Mouse (Mus musculus) MEL (cell line): ENCODE measurements around the gene 1700029I15Rik. TPM values are rescaled to one million over a fixed set of nuclear protein-coding genes. Genes with fewer than 3 reads are reported as not detected.

Experiments used
- DNase-seq: peaks from one replicate; pipeline ENCODE4 v3.0.0; 2011; ENCODE audit warnings: low read depth, low spot score
- H3K27ac ChIP-seq: 2 replicates; pipeline ENCODE4 v1.5.1; 2012; ENCODE audit warnings: low read depth, mild to moderate bottlenecking, control low read depth, low read length, moderate library complexity; ENCODE audit not compliant: control insufficient read depth
- H3K27me3 ChIP-seq, 2 experiments: fragments of 150-350 bp in 1 of 2; sonication (generic) in 1 of 2; 2 replicates each; pipeline ENCODE4 v1.6.1; 2012; ENCODE audit warnings: low read length in 2 of 2, mild to moderate bottlenecking in 2 of 2, improper control_type of control experiment in 1 of 2, moderate library complexity in 1 of 2; ENCODE audit not compliant: insufficient read depth in 2 of 2, control insufficient read depth in 1 of 2
- H3K36me3 ChIP-seq, 2 experiments: 2 replicates each; pipeline ENCODE4 v1.6.1; 2012 to 2014; ENCODE audit warnings: low read length in 2 of 2, improper control_type of control experiment in 1 of 2, inconsistent platforms in 1 of 2, mild to moderate bottlenecking in 1 of 2; ENCODE audit not compliant: insufficient read depth in 2 of 2, control insufficient read depth in 1 of 2
- H3K4me1 ChIP-seq, 2 experiments: fragments of 150-350 bp in 1 of 2; sonication (generic) in 1 of 2; 2 replicates each; pipeline ENCODE4 v1.6.1; 2012; ENCODE audit warnings: low read length in 2 of 2, improper control_type of control experiment in 1 of 2, mild to moderate bottlenecking in 1 of 2; ENCODE audit not compliant: insufficient read depth in 2 of 2, control insufficient read depth in 1 of 2
- H3K4me3 ChIP-seq, 2 experiments: fragments of 150-350 bp in 1 of 2; sonication (generic) in 1 of 2; 2 replicates each; pipeline ENCODE4 v1.5.1; 2012; ENCODE audit warnings: low read depth in 2 of 2, low read length in 2 of 2, mild to moderate bottlenecking in 2 of 2, moderate library complexity in 2 of 2, control low read depth in 1 of 2, improper control_type of control experiment in 1 of 2; ENCODE audit not compliant: control insufficient read depth in 1 of 2, insufficient read depth in 1 of 2
- H3K79me2 ChIP-seq: 2 replicates; pipeline ENCODE4 v1.6.1; 2012; ENCODE audit warnings: mild to moderate bottlenecking, low read length, moderate library complexity; ENCODE audit not compliant: control insufficient read depth, poor library complexity, insufficient read depth
- H3K9ac ChIP-seq: 2 replicates; pipeline ENCODE4 v1.6.1; 2012; ENCODE audit warnings: low read depth, mild to moderate bottlenecking, control low read depth, low read length, moderate library complexity; ENCODE audit not compliant: control insufficient read depth, poor library complexity, severe bottlenecking
- H3K9me3 ChIP-seq: fragments of 150-350 bp; sonication (generic); replicated peaks from 2 replicates; pipeline ENCODE4 v1.6.1; 2012; ENCODE audit warnings: mild to moderate bottlenecking, low read length, improper control_type of control experiment, moderate library complexity; ENCODE audit not compliant: insufficient read depth
- CTCF ChIP-seq, 3 experiments: IDR thresholded peaks in 2 of 3; conservative IDR thresholded peaks in 1 of 3; 2 replicates each; pipeline ENCODE4 v1.5.1; 2011 to 2012; ENCODE audit warnings: low read length in 3 of 3, low read depth in 2 of 3, mild to moderate bottlenecking in 2 of 3, improper control_type of control experiment in 1 of 3, inconsistent platforms in 1 of 3, mixed read lengths in 1 of 3, moderate library complexity in 1 of 3; ENCODE audit not compliant: control insufficient read depth in 1 of 3, insufficient read depth in 1 of 3, poor library complexity in 1 of 3, severe bottlenecking in 1 of 3
- GABPA ChIP-seq: IDR thresholded peaks from 2 replicates; pipeline ENCODE4 v1.6.1; 2012; ENCODE audit warnings: low read depth, mild to moderate bottlenecking, inconsistent platforms, low read length, improper control_type of control experiment, moderate library complexity
- JUND ChIP-seq: IDR thresholded peaks from 2 replicates; pipeline ENCODE4 v1.6.1; 2011; ENCODE audit warnings: low read depth, mild to moderate bottlenecking, improper control_type of control experiment, low read length
- KAT2A ChIP-seq: conservative IDR thresholded peaks from 2 replicates; pipeline ENCODE4 v1.6.1; 2012; ENCODE audit warnings: low read depth, low read length, improper control_type of control experiment, inconsistent platforms
- MAFK ChIP-seq: IDR thresholded peaks from 2 replicates; pipeline ENCODE4 v1.6.1; 2011; ENCODE audit warnings: low read depth, mild to moderate bottlenecking, low read length, improper control_type of control experiment, borderline replicate concordance
- MEF2A ChIP-seq: IDR thresholded peaks from 2 replicates; pipeline ENCODE4 v1.6.1; 2014; ENCODE audit warnings: low read depth, mild to moderate bottlenecking, inconsistent platforms, low read length, improper control_type of control experiment; ENCODE audit not compliant: poor library complexity, insufficient replicate concordance, severe bottlenecking; ENCODE audit errors: extremely low read depth
- POLR2A ChIP-seq, 2 experiments: IDR thresholded peaks; 2 replicates each; pipeline ENCODE4 v1.6.1; 2011 to 2012; ENCODE audit warnings: low read length in 2 of 2, mild to moderate bottlenecking in 2 of 2, control low read depth in 1 of 2, improper control_type of control experiment in 1 of 2, low read depth in 1 of 2, moderate library complexity in 1 of 2; ENCODE audit not compliant: control insufficient read depth in 1 of 2, insufficient read depth in 1 of 2, poor library complexity in 1 of 2
- POLR2AphosphoS2 ChIP-seq: IDR thresholded peaks from 2 replicates; pipeline ENCODE4 v1.6.1; 2011; ENCODE audit warnings: low read length, improper control_type of control experiment
- POLR2AphosphoS5 ChIP-seq: IDR thresholded peaks from 2 replicates; pipeline ENCODE4 v1.6.1; 2012; ENCODE audit warnings: low read depth, borderline replicate concordance, mild to moderate bottlenecking, inconsistent platforms, low read length, moderate library complexity, mixed read lengths
- RCOR1 ChIP-seq: IDR thresholded peaks from 2 replicates; pipeline ENCODE4 v1.6.1; 2012; ENCODE audit warnings: low read depth, mild to moderate bottlenecking, inconsistent platforms, low read length, improper control_type of control experiment
- SMC3 ChIP-seq: IDR thresholded peaks from 2 replicates; pipeline ENCODE4 v1.6.1; 2011; ENCODE audit warnings: low read depth, low read length, improper control_type of control experiment
- TBP ChIP-seq: IDR thresholded peaks from 2 replicates; pipeline ENCODE4 v1.8.0; 2011; ENCODE audit warnings: low read depth, low read length, improper control_type of control experiment
- ZKSCAN1 ChIP-seq: IDR thresholded peaks from 2 replicates; pipeline ENCODE4 v1.6.1; 2012; ENCODE audit warnings: low read depth, mild to moderate bottlenecking, inconsistent platforms, low read length, improper control_type of control experiment, moderate library complexity
- polyA plus RNA-seq, 2 experiments: library from polyadenylated mRNA; stranded (reverse) in 1 of 2; unstranded in 1 of 2; fragments of >175 nt in 1 of 2; fragments of >200 nt in 1 of 2; gene quantifications; 2 replicates each; pipeline versions ENCODE4 v1.2.1 to v1.2.4; 2012; ENCODE audit warnings: low replicate concordance in 2 of 2, low read depth in 1 of 2; ENCODE audit not compliant: insufficient read length in 2 of 2, insufficient read depth in 1 of 2, missing spikeins in 1 of 2
- total RNA-seq: library from RNA; depleted of rRNA; stranded (reverse); fragments of 300-350 nt; gene quantifications from 2 replicates; pipeline ENCODE4 v1.2.3, GENCODE M21; 2012

Gene 1700029I15Rik
- total and polyA plus RNA-seq, 3 experiments = 0.65 to 3.2 TPM; not detected in 1

GRCm38 (mm10) chr2:92421723-92422387 lies 39.5 kb downstream of the 1700029I15Rik start (continued):
- TF ChIP-seq RCOR1 = no peak
- TF ChIP-seq, all 39 proteins: peak for 0

GRCm38 (mm10) chr2:92422388-92423135 lies 40.2 kb downstream of the 1700029I15Rik start:
- Histone ChIP-seq H3K4me3 (no peak overlapping the region), H3K9me3 (no peaks in the 10 kb centered on the region), H3K27me3 (no peaks in the 10 kb centered on the region), H3K4me1 (no peaks in the 10 kb centered on the region), H3K36me3 (peaks cover 0 to 33% of the 10 kb centered on the region in 2 experiments; a peak in 2 of 4 replicates), H3K9ac (no peak overlapping the region), H3K79me2 (peaks cover 5% of the 10 kb centered on the region; the same call in 1 of the 2 replicates), H3K27ac (no peak overlapping the region)
- TF ChIP-seq POLR2AphosphoS5 (no peak), POLR2AphosphoS2 (no peak), MAFK (no peak), MEF2A (no peak), RCOR1 (no peak), ZKSCAN1 (no peak), POLR2A (IDR thresholded peaks at IDR 0.05; ENCODE audit: control insufficient read depth in 1 of 2, insufficient read depth in 1 of 2, low read depth in 1 of 2, low read length in 2 of 2, poor library complexity in 1 of 2) (no peak), CTCF (IDR thresholded peaks at IDR 0.05 in 2 of 3, conservative IDR thresholded peaks at IDR 0.05 in 1 of 3; ENCODE audit: control insufficient read depth in 1 of 3, insufficient read depth in 1 of 3, low read depth in 2 of 3, low read length in 3 of 3, poor library complexity in 1 of 3, severe bottlenecking in 1 of 3) (peak in 2 of 3 experiments; percentile 30 to 33; a peak in 4 of 6 replicates), GABPA (no peak)
- DNase-seq = no peak

GRCm38 (mm10) chr2:92423156-92423555 lies 40.8 kb downstream of the 1700029I15Rik start:
- TF ChIP-seq KAT2A = no peak
- no peak for TF ChIP-seq JUND
- no peak for TF ChIP-seq TBP
- TF ChIP-seq SMC3 = no peak
- no peak for TF ChIP-seq MAFK
- no peak for TF ChIP-seq RCOR1
- TF ChIP-seq, all 39 proteins: peak for 0
- peaks cover 0 to 33% of the 10 kb centered on the region in 2 experiments; a peak in 2 of 4 replicates for H3K36me3 ChIP-seq

More at GRCm38 (mm10) chr2:92423156-92423555, 40.8 kb downstream of the 1700029I15Rik start:
- peaks cover 11% of the 10 kb centered on the region for H3K79me2 ChIP-seq
- no peak overlapping the region for H3K9ac ChIP-seq
- H3K9me3 ChIP-seq = no peaks in the 10 kb centered on the region
- H3K4me3 ChIP-seq = no peak overlapping the region
- no peak for DNase-seq
- no peak overlapping the region for H3K27ac ChIP-seq
- no peaks in the 10 kb centered on the region for H3K27me3 ChIP-seq
- no peaks in the 10 kb centered on the region for H3K4me1 ChIP-seq
